Mouse (Mus musculus): ENCODE results near the gene Lgals3bp.

Gene Lgals3bp

GRCm38 (mm10) chr11:118360491-118360890 lies 41.4 kb downstream of the Lgals3bp start:
- Histone ChIP-seq H3K36me3 (ENCODE audit: insufficient read depth, low read length) (no peaks in the 10 kb centered on the region), H3K4me1 (replicated peaks; ENCODE audit: low read depth, low read length) (peaks cover 41% of the 10 kb centered on the region), H3K9me3 (ENCODE audit: low read length) (no peaks in the 10 kb centered on the region), H3K4me3 (replicated peaks; ENCODE audit: low read length) (0 out of 2 replicates have a peak overlapping the region, but pooled peaks have one; percentile 7), H3K27me3 (ENCODE audit: insufficient read depth, low read length) (peaks cover 41% of the 10 kb centered on the region)
- no peak for TF ChIP-seq CTCF (conservative IDR thresholded peaks at IDR 0.05; ENCODE audit: low read length)
- TF ChIP-seq POU5F1 (IDR thresholded peaks at IDR 0.05; ENCODE audit: borderline replicate concordance, low read length): no peak
- no peak for TF ChIP-seq NANOG (IDR thresholded peaks at IDR 0.05; ENCODE audit: borderline replicate concordance, low read length)

DNA sequence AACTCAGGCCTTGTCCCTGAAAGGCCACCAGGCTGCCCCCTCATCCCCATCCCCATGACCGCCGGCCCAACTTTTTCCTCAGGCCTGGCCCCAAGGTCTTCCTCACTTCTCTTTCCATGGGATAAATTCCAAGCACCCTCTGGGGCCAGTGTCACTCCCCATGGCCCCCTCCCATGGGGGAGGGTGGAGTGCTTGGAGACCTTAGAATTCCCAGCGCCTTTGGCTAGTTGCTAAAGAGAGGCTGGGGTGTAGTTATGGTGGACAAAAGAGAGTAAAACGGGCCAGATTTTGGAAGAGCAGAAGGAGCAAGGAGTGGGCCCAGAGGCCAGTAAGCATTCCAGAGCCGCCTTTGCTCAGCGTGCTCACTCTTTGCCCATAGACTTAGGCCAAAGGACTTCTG lies 46.3 kb downstream of the Lgals3bp start, which contains the start of gene Timp2:
Gene Timp2 (minus strand): TSS at position 101 of the 400 bp plus-strand sequence.
- no peaks in the 10 kb centered on the region for H3K36me3 ChIP-seq (ENCODE audit: insufficient read depth, low read length)
- H3K9me3 ChIP-seq (ENCODE audit: low read length): no peaks in the 10 kb centered on the region
- peak within 1 kb of the TSS; percentile 80 for H3K4me3 ChIP-seq (replicated peaks; ENCODE audit: low read length)
- TF ChIP-seq NANOG (IDR thresholded peaks at IDR 0.05; ENCODE audit: borderline replicate concordance, low read length) (no peak), POU5F1 (IDR thresholded peaks at IDR 0.05; ENCODE audit: borderline replicate concordance, low read length) (no peak), CTCF (conservative IDR thresholded peaks at IDR 0.05; ENCODE audit: low read length) (no peak)
- H3K27me3 ChIP-seq (ENCODE audit: insufficient read depth, low read length): peaks cover 70% of the 10 kb centered on the region
- H3K4me1 ChIP-seq (replicated peaks; ENCODE audit: low read depth, low read length): peaks cover 23% of the 10 kb centered on the region

DNA sequence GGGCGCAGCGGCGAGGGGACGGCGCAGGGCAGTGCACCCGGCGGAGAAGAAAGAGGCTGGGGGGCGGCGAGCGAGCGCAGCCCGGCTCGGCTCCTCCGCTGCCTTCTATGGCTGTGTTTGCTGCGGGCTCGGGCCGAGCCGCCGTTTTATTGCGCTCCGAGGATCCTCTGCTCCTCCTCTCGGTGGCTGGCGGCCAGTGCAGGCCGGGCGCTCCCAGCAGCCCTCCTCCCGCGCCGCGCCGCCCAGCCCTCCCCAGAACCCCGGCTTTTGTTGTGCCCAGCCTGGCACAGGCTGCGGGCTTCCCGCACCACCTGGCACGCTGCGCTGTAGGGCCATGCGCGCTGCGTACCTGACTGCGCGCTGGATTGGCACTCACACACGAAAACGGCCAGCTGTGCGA lies 46.7 kb downstream of the Lgals3bp start:
- TF ChIP-seq POU5F1 (IDR thresholded peaks at IDR 0.05; ENCODE audit: borderline replicate concordance, low read length): no peak
- no peak for TF ChIP-seq CTCF (conservative IDR thresholded peaks at IDR 0.05; ENCODE audit: low read length)
- TF ChIP-seq NANOG (IDR thresholded peaks at IDR 0.05; ENCODE audit: borderline replicate concordance, low read length): no peak
- Histone ChIP-seq H3K27me3 (ENCODE audit: insufficient read depth, low read length) (peaks cover 70% of the 10 kb centered on the region), H3K4me1 (replicated peaks; ENCODE audit: low read depth, low read length) (peaks cover 18% of the 10 kb centered on the region), H3K4me3 (replicated peaks; ENCODE audit: low read length) (peak overlapping the region; percentile 80), H3K9me3 (ENCODE audit: low read length) (no peaks in the 10 kb centered on the region), H3K36me3 (ENCODE audit: insufficient read depth, low read length) (no peaks in the 10 kb centered on the region)

GRCm38 (mm10) chr11:118354636-118355191 lies 47.2 kb downstream of the Lgals3bp start:
- TF ChIP-seq POU5F1 (IDR thresholded peaks at IDR 0.05; ENCODE audit: borderline replicate concordance, low read length) (no peak), NANOG (IDR thresholded peaks at IDR 0.05; ENCODE audit: borderline replicate concordance, low read length) (no peak)
- peaks cover 16% of the 10 kb centered on the region for H3K4me1 ChIP-seq (replicated peaks; ENCODE audit: low read depth, low read length)
- H3K9me3 ChIP-seq (ENCODE audit: low read length): no peaks in the 10 kb centered on the region
- H3K36me3 ChIP-seq (ENCODE audit: insufficient read depth, low read length): no peaks in the 10 kb centered on the region
- H3K4me3 ChIP-seq (replicated peaks; ENCODE audit: low read length): peak overlapping the region; percentile 80
- H3K27me3 ChIP-seq (ENCODE audit: insufficient read depth, low read length): peaks cover 70% of the 10 kb centered on the region

DNA sequence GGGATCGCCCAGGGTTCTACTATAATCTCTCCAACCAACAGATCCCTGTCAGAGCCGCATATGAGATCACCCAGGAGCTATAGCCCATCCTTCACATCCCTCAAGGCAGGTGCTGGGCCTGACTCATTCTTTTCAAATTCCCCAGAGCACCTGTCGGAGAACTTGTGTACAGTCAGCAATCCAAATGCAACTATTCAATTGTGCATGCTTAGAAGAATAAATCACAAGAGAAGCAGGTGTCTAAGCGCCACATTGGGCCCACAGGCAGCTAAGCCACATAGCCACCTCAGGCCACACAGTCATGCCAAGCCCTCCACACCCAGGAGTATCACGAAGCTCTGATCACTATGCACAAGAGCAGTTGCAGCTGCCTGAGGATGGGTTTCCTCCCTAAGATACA lies 52.4 kb downstream of the Lgals3bp start:
- H3K36me3 ChIP-seq (ENCODE audit: insufficient read depth, low read length): no peaks in the 10 kb centered on the region
- no peaks in the 10 kb centered on the region for H3K9me3 ChIP-seq (ENCODE audit: low read length)
- no peak overlapping the region for H3K4me3 ChIP-seq (replicated peaks; ENCODE audit: low read length)
- peaks cover 44% of the 10 kb centered on the region for H3K27me3 ChIP-seq (ENCODE audit: insufficient read depth, low read length)
- peaks cover 28% of the 10 kb centered on the region for H3K4me1 ChIP-seq (replicated peaks; ENCODE audit: low read depth, low read length)
- no peak for TF ChIP-seq NANOG (IDR thresholded peaks at IDR 0.05; ENCODE audit: borderline replicate concordance, low read length)
- no peak for TF ChIP-seq POU5F1 (IDR thresholded peaks at IDR 0.05; ENCODE audit: borderline replicate concordance, low read length)
- TF ChIP-seq CTCF (conservative IDR thresholded peaks at IDR 0.05; ENCODE audit: low read length): no peak

DNA sequence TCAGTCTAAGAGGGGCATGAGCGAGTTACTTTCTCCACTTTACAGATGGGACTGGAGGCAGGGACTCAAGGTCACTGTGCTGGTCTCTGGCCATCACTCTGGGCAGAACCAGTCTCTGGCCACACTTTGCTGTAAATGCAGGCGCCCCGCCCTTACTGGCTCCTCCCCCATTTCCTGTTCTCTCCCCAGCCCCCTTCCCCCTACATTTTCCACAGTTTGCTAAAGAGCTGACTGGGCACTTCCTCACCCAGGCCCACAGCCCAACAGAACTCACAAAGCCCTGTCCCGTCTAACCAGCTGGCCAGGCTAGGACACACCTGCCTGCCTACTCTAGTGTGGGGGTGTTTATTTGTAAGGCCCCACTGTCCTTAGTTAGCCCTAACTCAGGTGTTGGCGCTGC lies 53.0 kb downstream of the Lgals3bp start:
- H3K4me3 ChIP-seq (replicated peaks; ENCODE audit: low read length): no peak overlapping the region

GRCm38 (mm10) chr11:118348419-118348818 lies 53.5 kb downstream of the Lgals3bp start:
- no peak overlapping the region for H3K4me3 ChIP-seq (replicated peaks; ENCODE audit: low read length)
- H3K4me1 ChIP-seq (replicated peaks; ENCODE audit: low read depth, low read length): peaks cover 24% of the 10 kb centered on the region
- no peaks in the 10 kb centered on the region for H3K36me3 ChIP-seq (ENCODE audit: insufficient read depth, low read length)
- H3K27me3 ChIP-seq (ENCODE audit: insufficient read depth, low read length): peaks cover 33% of the 10 kb centered on the region
- no peaks in the 10 kb centered on the region for H3K9me3 ChIP-seq (ENCODE audit: low read length)
- TF ChIP-seq NANOG (IDR thresholded peaks at IDR 0.05; ENCODE audit: borderline replicate concordance, low read length) (no peak), POU5F1 (IDR thresholded peaks at IDR 0.05; ENCODE audit: borderline replicate concordance, low read length) (no peak), CTCF (conservative IDR thresholded peaks at IDR 0.05; ENCODE audit: low read length) (no peak)

More for the DNA sequence above, 53.0 kb downstream of the Lgals3bp start:
- peaks cover 38% of the 10 kb centered on the region for H3K27me3 ChIP-seq (ENCODE audit: insufficient read depth, low read length)
- no peak for TF ChIP-seq CTCF (conservative IDR thresholded peaks at IDR 0.05; ENCODE audit: low read length)
- no peak for TF ChIP-seq NANOG (IDR thresholded peaks at IDR 0.05; ENCODE audit: borderline replicate concordance, low read length)
- TF ChIP-seq POU5F1 (IDR thresholded peaks at IDR 0.05; ENCODE audit: borderline replicate concordance, low read length): no peak
- peaks cover 24% of the 10 kb centered on the region for H3K4me1 ChIP-seq (replicated peaks; ENCODE audit: low read depth, low read length)
- H3K9me3 ChIP-seq (ENCODE audit: low read length): no peaks in the 10 kb centered on the region
- no peaks in the 10 kb centered on the region for H3K36me3 ChIP-seq (ENCODE audit: insufficient read depth, low read length)

DNA sequence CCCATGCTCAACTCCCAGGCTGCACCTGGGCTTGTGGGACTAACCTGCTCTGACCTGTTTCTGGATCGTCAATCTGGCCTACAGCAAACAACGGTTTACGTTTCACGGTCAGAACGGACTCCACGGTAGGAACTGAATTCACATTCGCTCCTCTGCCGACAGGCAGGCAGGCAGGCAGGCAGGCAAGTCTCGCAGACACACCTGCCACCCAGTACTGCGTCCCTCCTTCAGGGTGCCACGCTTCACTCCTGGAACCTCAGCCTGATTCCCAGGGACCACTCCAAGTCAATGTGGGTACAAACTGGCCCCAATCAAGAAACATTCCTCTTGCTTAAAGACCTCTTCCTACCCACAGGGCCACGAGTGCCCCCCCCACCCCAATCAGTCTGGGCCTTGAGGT lies 54.0 kb downstream of the Lgals3bp start:
- TF ChIP-seq CTCF (conservative IDR thresholded peaks at IDR 0.05; ENCODE audit: low read length) (no peak), NANOG (IDR thresholded peaks at IDR 0.05; ENCODE audit: borderline replicate concordance, low read length) (no peak), POU5F1 (IDR thresholded peaks at IDR 0.05; ENCODE audit: borderline replicate concordance, low read length) (no peak)

DNA sequence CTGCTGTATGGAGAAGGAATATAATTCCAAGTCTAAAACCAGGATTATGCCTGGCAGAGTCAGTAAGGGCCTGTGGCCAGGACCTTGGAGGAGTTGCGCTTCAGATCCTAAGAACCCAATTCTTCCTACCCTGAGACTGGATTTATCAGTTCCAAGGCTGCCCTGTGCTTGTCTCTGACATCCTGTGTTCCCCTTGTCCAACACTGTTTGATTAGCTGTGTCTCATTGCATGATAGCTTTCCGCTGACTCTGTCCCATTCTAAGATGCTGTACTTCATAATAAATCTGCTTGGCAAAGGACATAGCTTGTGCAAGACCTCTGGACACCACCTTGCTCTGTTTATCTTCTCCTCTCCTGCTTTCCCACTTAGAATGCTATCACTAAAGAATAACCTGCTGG lies 54.5 kb downstream of the Lgals3bp start:
- TF ChIP-seq NANOG (IDR thresholded peaks at IDR 0.05; ENCODE audit: borderline replicate concordance, low read length) (no peak), CTCF (conservative IDR thresholded peaks at IDR 0.05; ENCODE audit: low read length) (no peak), POU5F1 (IDR thresholded peaks at IDR 0.05; ENCODE audit: borderline replicate concordance, low read length) (no peak)
- peaks cover 27% of the 10 kb centered on the region for H3K4me1 ChIP-seq (replicated peaks; ENCODE audit: low read depth, low read length)
- no peaks in the 10 kb centered on the region for H3K9me3 ChIP-seq (ENCODE audit: low read length)
- H3K36me3 ChIP-seq (ENCODE audit: insufficient read depth, low read length): no peaks in the 10 kb centered on the region
- no peak overlapping the region for H3K4me3 ChIP-seq (replicated peaks; ENCODE audit: low read length)
- peaks cover 27% of the 10 kb centered on the region for H3K27me3 ChIP-seq (ENCODE audit: insufficient read depth, low read length)

More for the DNA sequence above, 54.0 kb downstream of the Lgals3bp start:
- peaks cover 24% of the 10 kb centered on the region for H3K4me1 ChIP-seq (replicated peaks; ENCODE audit: low read depth, low read length)
- no peaks in the 10 kb centered on the region for H3K9me3 ChIP-seq (ENCODE audit: low read length)
- no peak overlapping the region for H3K4me3 ChIP-seq (replicated peaks; ENCODE audit: low read length)
- H3K27me3 ChIP-seq (ENCODE audit: insufficient read depth, low read length): peaks cover 32% of the 10 kb centered on the region
- H3K36me3 ChIP-seq (ENCODE audit: insufficient read depth, low read length): no peaks in the 10 kb centered on the region

Measured in E14TG2a.4 (cell line).